Mouse (Mus musculus) megakaryocyte, embryonic 14.5 days (primary cell): ENCODE results near the gene Fto. TPM values are rescaled to one million over a fixed set of nuclear protein-coding genes. Genes with fewer than 3 reads are reported as not detected.

Experiments
- H3K27me3 ChIP-seq: replicated peaks from 2 replicates; pipeline ENCODE3; 2012; ENCODE audit warnings: inconsistent platforms
- H3K36me3 ChIP-seq: replicated peaks from 2 replicates; pipeline ENCODE3; 2012; ENCODE audit warnings: low read length, inconsistent platforms, mixed read lengths
- H3K4me1 ChIP-seq: 2 replicates; pipeline ENCODE4 v1.6.1; 2012; ENCODE audit warnings: inconsistent platforms
- H3K4me3 ChIP-seq: replicated peaks from 2 replicates; pipeline ENCODE3; 2012; ENCODE audit warnings: moderate library complexity, mild to moderate bottlenecking, inconsistent platforms
- H3K9me3 ChIP-seq: 2 replicates; pipeline ENCODE4 v1.6.1; 2012; ENCODE audit warnings: inconsistent platforms
- FLI1 ChIP-seq: IDR thresholded peaks from 2 replicates; pipeline ENCODE4 v1.6.1; 2012; ENCODE audit warnings: low read length, inconsistent platforms, mixed read lengths
- GATA1 ChIP-seq: IDR thresholded peaks from 3 replicates; pipeline ENCODE4 v1.6.1; 2012; ENCODE audit warnings: mixed read lengths, low read length, inconsistent platforms, borderline replicate concordance
- polyA plus RNA-seq: library from polyadenylated mRNA; stranded (reverse); fragments of >175 nt; gene quantifications from 2 replicates; pipeline ENCODE4 v1.2.3, GENCODE M21; 2012; ENCODE audit warnings: low replicate concordance; ENCODE audit not compliant: insufficient read depth

Gene Fto
- polyA plus RNA-seq, 1 experiment, result 9.5 TPM

DNA sequence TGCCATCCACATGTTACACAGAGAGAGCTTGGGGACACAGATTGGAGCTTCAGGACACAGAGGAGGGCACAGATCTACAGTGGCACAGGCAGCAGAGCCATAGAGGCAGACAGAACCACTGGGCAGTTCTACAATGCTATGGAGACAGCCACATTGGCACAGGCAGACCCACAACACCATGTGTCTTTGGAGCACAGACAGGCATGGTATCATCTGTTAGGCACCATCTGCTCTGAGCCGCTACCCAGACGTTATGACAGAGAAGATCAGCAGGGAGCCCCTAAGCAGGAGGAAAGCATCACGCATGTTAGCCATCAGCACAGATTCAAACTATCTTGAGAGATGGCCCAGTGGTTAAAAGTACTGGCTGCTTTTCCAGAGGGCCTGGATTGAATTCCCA, 363.6 kb downstream of the Fto start:
- peaks cover 22% of the 10 kb centered on the region for H3K27me3 ChIP-seq
- H3K4me3 ChIP-seq, result peak overlapping the region; percentile 12
- no peaks in the 10 kb centered on the region for H3K36me3 ChIP-seq
- H3K4me1 ChIP-seq, result no peaks in the 10 kb centered on the region
- TF ChIP-seq FLI1, result no peak
- no peak for TF ChIP-seq GATA1
- H3K9me3 ChIP-seq, result 0 out of 2 replicates have a peak, but pooled peaks cover 4% of the 10 kb centered on the region

DNA sequence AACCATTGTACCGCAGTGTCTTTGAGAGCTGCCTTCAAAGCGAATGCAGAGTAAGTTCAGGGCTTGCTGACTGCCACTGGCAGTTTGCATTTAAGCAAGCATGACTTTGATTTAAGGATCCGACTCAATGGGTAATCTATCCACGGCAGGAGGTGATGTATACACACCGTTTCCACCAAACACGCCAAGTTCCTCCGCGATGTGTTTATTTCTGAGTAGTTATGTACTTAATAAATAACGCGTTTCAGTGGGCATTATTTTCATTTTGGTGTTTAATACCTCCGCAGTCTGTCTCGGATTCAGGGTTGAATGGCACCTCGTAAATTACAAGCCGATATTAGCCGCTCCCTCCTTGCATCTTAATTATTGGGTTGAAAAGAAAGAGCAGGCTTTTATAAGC, 366.1 kb downstream of the Fto start:
- Histone ChIP-seq H3K36me3 (no peaks in the 10 kb centered on the region), H3K9me3 (0 out of 2 replicates have a peak, but pooled peaks cover 4% of the 10 kb centered on the region), H3K4me3 (no peak overlapping the region), H3K4me1 (no peaks in the 10 kb centered on the region), H3K27me3 (peaks cover 28% of the 10 kb centered on the region)
- TF ChIP-seq GATA1, result no peak

DNA sequence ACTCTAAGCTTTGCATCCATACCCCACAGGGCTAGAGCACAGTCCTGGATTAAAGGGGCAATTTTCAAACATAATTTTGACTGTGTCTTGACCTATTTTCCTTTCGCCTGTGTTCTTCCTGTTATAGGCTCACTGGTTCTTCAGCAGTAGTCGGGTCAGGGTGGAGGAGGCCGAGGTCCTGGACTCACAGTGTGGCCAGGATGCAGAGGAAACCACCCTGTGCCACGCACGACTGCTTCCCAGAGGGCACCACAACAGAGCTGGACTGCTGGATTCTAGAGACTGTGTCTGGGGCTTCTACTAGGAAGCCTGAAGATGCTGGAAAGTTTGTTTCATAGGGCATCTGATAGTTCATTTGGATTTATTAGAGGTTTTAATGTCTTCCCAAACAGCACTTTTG, 366.8 kb downstream of the Fto start:
- Histone ChIP-seq H3K36me3 (no peaks in the 10 kb centered on the region), H3K27me3 (peaks cover 34% of the 10 kb centered on the region), H3K9me3 (0 out of 2 replicates have a peak, but pooled peaks cover 4% of the 10 kb centered on the region), H3K4me1 (no peaks in the 10 kb centered on the region), H3K4me3 (no peak overlapping the region)
- TF ChIP-seq GATA1 (no peak), FLI1 (no peak)

DNA sequence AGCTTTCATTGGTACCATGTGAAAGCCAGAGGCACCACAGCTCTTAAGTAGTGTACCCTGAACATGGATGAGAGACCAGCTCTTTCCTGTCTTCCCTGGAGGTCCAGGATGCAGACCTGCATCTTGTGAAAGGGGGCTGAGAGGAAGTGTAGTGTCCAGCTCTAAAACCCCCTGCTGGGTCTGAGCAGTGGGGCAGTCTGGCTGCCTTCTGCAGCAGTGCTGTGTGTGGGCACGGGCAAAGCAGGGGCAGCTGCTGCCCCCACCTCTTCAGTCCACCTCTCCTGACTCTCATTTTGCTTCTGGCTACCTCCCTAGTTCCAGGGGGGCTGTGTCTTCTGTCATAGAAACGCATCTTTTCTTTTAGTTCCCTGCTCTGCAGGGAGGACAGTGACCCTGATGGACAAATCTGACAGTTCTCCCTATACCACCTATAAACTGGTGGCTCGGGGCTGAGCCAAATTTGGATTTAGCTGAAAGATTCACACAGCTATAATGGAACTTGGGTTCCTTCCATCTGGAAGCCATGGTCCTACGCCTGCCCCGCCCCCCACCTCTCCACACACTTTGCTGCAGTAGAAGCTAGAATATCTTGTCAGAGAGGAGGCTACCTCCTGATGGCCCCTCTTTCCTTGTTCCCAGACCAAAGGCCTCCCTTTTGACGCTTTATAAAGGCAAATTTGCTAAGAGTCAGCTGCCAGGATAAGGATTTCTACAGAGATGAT, 371.4 kb downstream of the Fto start:
- H3K36me3 ChIP-seq, result no peaks in the 10 kb centered on the region
- H3K9me3 ChIP-seq, result peaks cover 3% of the 10 kb centered on the region; the same call in 1 of the 2 replicates
- H3K27me3 ChIP-seq, result peaks cover 42% of the 10 kb centered on the region
- TF ChIP-seq GATA1 (no peak), FLI1 (no peak)
- no peak overlapping the region for H3K4me3 ChIP-seq
- no peaks in the 10 kb centered on the region for H3K4me1 ChIP-seq

DNA sequence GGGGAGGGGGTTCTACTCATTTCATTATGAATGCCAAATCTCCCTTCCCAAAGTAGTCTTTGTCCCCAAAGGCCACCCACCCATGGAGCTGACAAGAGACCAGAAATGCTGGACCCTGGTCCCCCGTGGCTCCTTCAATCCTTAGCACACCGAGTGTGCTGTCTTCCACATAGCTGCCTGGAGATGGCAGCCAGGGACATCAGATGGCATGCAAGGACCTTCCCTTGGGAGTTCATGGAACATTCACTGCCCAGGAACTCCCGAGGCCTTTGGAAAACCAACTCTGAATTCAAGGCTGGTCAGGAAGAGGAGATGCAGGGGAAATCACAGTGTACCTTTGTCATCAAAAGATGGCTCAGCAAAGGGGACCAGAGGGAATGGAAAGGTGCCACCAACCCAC, 372.1 kb downstream of the Fto start:
- Histone ChIP-seq H3K4me3 (no peak overlapping the region), H3K27me3 (peaks cover 41% of the 10 kb centered on the region), H3K36me3 (no peaks in the 10 kb centered on the region), H3K4me1 (no peaks in the 10 kb centered on the region), H3K9me3 (peaks cover 5% of the 10 kb centered on the region; the same call in 1 of the 2 replicates)
- no peak for TF ChIP-seq GATA1
- no peak for TF ChIP-seq FLI1

DNA sequence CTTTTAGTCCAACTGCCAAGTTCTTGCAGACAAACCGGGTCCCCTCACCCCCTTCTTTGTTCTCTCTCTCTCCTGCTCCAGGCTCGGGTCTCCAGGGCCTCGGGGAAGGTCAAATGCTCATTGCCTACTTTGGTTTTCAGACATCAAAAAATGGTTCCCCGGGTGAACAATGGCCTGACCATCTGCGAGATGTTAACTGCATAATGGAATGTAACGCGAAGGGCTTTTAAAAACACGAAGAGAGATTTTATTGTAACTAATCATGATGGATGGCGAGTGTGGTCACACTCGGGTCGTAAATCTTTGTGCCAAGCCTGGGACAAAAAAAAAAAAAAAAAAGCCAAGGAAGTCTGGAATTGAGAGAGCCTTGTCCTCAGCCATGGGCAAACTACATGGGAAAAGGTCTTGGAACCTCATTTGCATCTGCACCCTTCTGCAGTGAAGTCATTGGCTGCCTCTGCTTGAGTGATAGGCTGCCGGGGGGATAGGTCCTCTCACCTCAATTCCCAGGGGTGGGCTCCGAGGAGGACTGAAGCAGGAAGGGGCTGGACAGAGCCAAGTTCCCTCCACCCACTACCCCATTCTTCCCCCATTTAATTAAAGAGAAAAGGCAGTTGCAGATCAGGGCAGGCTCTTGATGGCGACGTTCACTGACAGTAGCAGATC, 378.9 kb downstream of the Fto start:
- H3K27me3 ChIP-seq, result peaks cover 26% of the 10 kb centered on the region
- TF ChIP-seq FLI1, result no peak

DNA sequence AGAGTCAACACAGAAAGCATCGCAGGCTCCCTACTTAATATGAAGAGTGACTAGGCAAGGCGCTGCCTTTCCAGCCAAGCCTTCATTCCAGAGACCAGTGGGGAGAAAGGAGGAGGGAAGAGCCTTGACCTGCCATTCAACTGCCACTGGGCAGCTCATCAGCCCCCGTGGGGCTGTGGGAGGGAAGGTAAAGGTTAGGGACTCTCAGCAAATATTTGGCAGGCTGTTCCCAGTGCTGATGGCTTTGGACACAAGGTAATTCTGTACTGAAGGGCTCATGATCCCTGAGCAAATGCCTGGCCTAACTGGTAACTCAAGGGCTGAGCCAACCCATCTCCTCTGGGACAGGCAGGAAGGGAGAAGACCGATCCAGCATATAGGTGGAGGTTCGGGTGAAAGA, 393.2 kb downstream of the Fto start:
- TF ChIP-seq GATA1, result no peak
- no peak for TF ChIP-seq FLI1
- Histone ChIP-seq H3K9me3 (peaks cover 15% of the 10 kb centered on the region; the same call in 1 of the 2 replicates), H3K27me3 (peaks cover 32% of the 10 kb centered on the region), H3K4me1 (no peaks in the 10 kb centered on the region), H3K4me3 (no peak overlapping the region), H3K36me3 (no peaks in the 10 kb centered on the region)

More for the DNA sequence above, 378.9 kb downstream of the Fto start:
- Histone ChIP-seq H3K4me1 (no peaks in the 10 kb centered on the region), H3K36me3 (no peaks in the 10 kb centered on the region), H3K4me3 (no peak overlapping the region), H3K9me3 (peaks cover 11% of the 10 kb centered on the region; the same call in 1 of the 2 replicates)

DNA sequence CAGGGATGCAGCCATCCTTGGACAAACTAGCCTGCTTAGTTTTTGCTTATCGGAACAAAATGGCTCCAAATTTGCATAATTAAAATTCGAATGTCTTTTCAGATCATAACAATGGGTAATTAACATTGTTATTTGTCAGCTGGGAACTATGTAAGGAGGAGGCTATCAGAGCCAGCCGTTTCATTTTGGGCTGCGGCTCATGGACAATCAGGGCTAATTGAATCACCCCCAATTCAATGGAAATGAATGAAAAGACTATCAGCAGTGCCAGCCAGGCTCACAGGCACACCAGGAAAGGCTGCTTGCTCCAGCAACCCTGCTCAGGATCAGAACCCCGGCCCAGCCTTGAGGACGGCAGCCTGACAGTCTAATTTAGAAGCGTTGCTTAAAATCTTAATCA, 395.3 kb downstream of the Fto start:
- peaks cover 51% of the 10 kb centered on the region for H3K27me3 ChIP-seq
- H3K4me1 ChIP-seq, result peaks cover 16% of the 10 kb centered on the region
- TF ChIP-seq GATA1 (no peak), FLI1 (no peak)
- H3K9me3 ChIP-seq, result 0 out of 2 replicates have a peak, but pooled peaks cover 11% of the 10 kb centered on the region
- H3K36me3 ChIP-seq, result no peaks in the 10 kb centered on the region
- no peak overlapping the region for H3K4me3 ChIP-seq

DNA sequence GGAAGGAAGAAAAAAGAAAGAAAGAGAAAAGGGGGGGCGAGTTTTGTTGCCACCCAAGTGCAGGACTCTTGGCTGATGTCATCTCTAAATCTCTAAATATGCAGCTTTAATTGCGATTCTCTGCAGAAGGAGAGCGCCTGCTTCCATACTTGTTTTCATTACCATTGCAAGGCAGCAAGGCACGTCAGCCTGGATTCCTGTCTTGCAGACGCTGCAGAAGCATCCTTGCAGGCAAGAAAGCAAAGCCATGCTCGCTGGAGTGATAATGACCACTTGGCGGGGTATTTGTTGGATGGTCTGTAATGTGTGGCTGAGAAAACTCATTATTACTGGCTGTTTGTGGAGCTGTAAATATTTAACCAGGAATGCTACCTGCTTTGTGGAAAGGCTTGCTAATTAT, 396.4 kb downstream of the Fto start:
- TF ChIP-seq GATA1 (no peak), FLI1 (no peak)
- Histone ChIP-seq H3K4me3 (no peak overlapping the region), H3K4me1 (peaks cover 19% of the 10 kb centered on the region), H3K9me3 (0 out of 2 replicates have a peak, but pooled peaks cover 11% of the 10 kb centered on the region), H3K36me3 (no peaks in the 10 kb centered on the region), H3K27me3 (peaks cover 63% of the 10 kb centered on the region)

DNA sequence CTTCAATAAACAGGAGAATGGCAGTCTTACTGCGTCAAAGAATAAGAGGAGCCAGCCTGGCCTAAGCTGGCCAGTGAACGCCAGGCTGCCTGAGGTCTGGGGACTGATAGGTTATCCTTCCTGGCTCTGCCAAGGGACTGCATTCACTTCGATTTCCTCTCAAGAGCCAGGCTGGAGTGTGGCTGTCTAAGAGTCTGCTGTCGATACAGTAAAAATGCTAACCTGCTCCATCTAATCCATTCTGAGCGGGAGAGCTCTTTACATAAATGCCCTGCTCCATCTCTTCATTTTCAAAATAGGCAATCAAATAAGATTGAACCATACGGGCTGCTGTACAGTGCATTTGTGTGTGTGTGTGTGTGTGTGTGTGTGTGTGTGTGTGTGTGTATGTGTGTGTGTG, 397.9 kb downstream of the Fto start:
- TF ChIP-seq FLI1, result no peak
- TF ChIP-seq GATA1, result no peak
- peaks cover 19% of the 10 kb centered on the region for H3K4me1 ChIP-seq
- H3K4me3 ChIP-seq, result no peak overlapping the region
- 0 out of 2 replicates have a peak, but pooled peaks cover 8% of the 10 kb centered on the region for H3K9me3 ChIP-seq
- H3K27me3 ChIP-seq, result peaks cover 75% of the 10 kb centered on the region
- H3K36me3 ChIP-seq, result no peaks in the 10 kb centered on the region
